Mouse (Mus musculus): ENCODE results near the gene Clec4f. TPM values are rescaled to one million over a fixed set of nuclear protein-coding genes. Genes with fewer than 3 reads are reported as not detected.

Gene Clec4f
- not detected in 2 replicates for total RNA-seq (2012; rRNA removed)

- H3K36me3 ChIP-seq (ENCODE audit: control insufficient read depth, insufficient read depth, low read length, poor library complexity, severe bottlenecking), result no peaks in the 10 kb centered on the region
- DNase-seq (ENCODE audit: low read depth, low spot score), result no peak
- H3K27ac ChIP-seq (ENCODE audit: insufficient read depth, low read depth, low read length, poor library complexity, severe bottlenecking), result no peak within 1 kb of the TSS
- no peak within 1 kb of the TSS for H3K4me3 ChIP-seq (ENCODE audit: insufficient read depth in 1 of 2, low read depth in 1 of 2, low read length in 2 of 2, poor library complexity in 1 of 2, severe bottlenecking in 1 of 2)
- no peaks in the 10 kb centered on the region for H3K9me3 ChIP-seq (ENCODE audit: control insufficient read depth, insufficient read depth, low read depth, low read length)
- in situ Hi-C loops (cut with MboI; ENCODE audit: low sequenced_read_pairs in 2 of 2, unreplicated experiment in 2 of 2), result no loop called here
- no peak for TF ChIP-seq HCFC1 (IDR thresholded peaks at IDR 0.05; ENCODE audit: borderline replicate concordance, insufficient read depth, low read length)
- TF ChIP-seq CHD2 (IDR thresholded peaks at IDR 0.05; ENCODE audit: low read depth, low read length), result no peak
- TF ChIP-seq ZC3H11A (IDR thresholded peaks at IDR 0.05; ENCODE audit: borderline replicate concordance, low read depth, low read length), result no peak
- no peak for TF ChIP-seq MAFK (IDR thresholded peaks at IDR 0.05; ENCODE audit: insufficient read depth, low read depth, low read length)
- no peak within 1 kb of the TSS for H3K9ac ChIP-seq (ENCODE audit: insufficient read depth, low read depth, low read length, poor library complexity, severe bottlenecking)
- no peaks in the 10 kb centered on the region for H3K4me1 ChIP-seq (ENCODE audit: control insufficient read depth in 2 of 2, insufficient read depth in 2 of 2, low read length in 2 of 2, poor library complexity in 1 of 2)
These were observed at the start of gene Clec4f for GRCm38 (mm10) chr6:83656087-83656486. TSS of gene Clec4f (minus strand) at chr6:83656187.

GRCm38 (mm10) chr6:83704701-83705100 is 48.7 kb upstream of the Clec4f start:
- H3K36me3 ChIP-seq (ENCODE audit: control insufficient read depth, insufficient read depth, low read length, poor library complexity, severe bottlenecking), result no peaks in the 10 kb centered on the region
- in situ Hi-C loops (cut with MboI; ENCODE audit: low sequenced_read_pairs in 2 of 2, unreplicated experiment in 2 of 2), result loop anchor here (25.0 kb wide), 2 partner anchors 642 to 1483 kb away; partner anchors contain the start of genes Emx1 (in 2 of the 2), Aup1 (in 1 of the 2), Dqx1 (in 1 of the 2) and Htra2 (in 1 of the 2)
- TF ChIP-seq ZC3H11A (IDR thresholded peaks at IDR 0.05; ENCODE audit: borderline replicate concordance, low read depth, low read length), result no peak
- TF ChIP-seq ZNF384 (IDR thresholded peaks at IDR 0.05; ENCODE audit: low read depth, low read length), result no peak
- TF ChIP-seq MAFK (IDR thresholded peaks at IDR 0.05; ENCODE audit: insufficient read depth, low read depth, low read length), result no peak
- TF ChIP-seq HCFC1 (IDR thresholded peaks at IDR 0.05; ENCODE audit: borderline replicate concordance, insufficient read depth, low read length), result no peak
- TF ChIP-seq CHD2 (IDR thresholded peaks at IDR 0.05; ENCODE audit: low read depth, low read length), result no peak

GRCm38 (mm10) chr6:83704294-83704693 is 48.3 kb upstream of the Clec4f start:
- Histone ChIP-seq H3K36me3 (ENCODE audit: control insufficient read depth, insufficient read depth, low read length, poor library complexity, severe bottlenecking) (no peaks in the 10 kb centered on the region), H3K4me3 (ENCODE audit: insufficient read depth in 1 of 2, low read depth in 1 of 2, low read length in 2 of 2, poor library complexity in 1 of 2, severe bottlenecking in 1 of 2) (no peak overlapping the region), H3K27ac (ENCODE audit: insufficient read depth, low read depth, low read length, poor library complexity, severe bottlenecking) (no peak overlapping the region), H3K9ac (ENCODE audit: insufficient read depth, low read depth, low read length, poor library complexity, severe bottlenecking) (no peak overlapping the region), H3K9me3 (ENCODE audit: control insufficient read depth, insufficient read depth, low read depth, low read length) (no peaks in the 10 kb centered on the region), H3K4me1 (ENCODE audit: control insufficient read depth in 2 of 2, insufficient read depth in 2 of 2, low read length in 2 of 2, poor library complexity in 1 of 2) (peaks cover 0 to 2% of the 10 kb centered on the region in 2 experiments; a peak in 1 of 4 replicates)
- DNase-seq (ENCODE audit: low read depth, low spot score), result no peak
- in situ Hi-C loops (cut with MboI; ENCODE audit: low sequenced_read_pairs in 2 of 2, unreplicated experiment in 2 of 2), result loop anchor here (25.0 kb wide), 2 partner anchors 642 to 1483 kb away; partner anchors contain the start of genes Emx1 (in 2 of the 2), Aup1 (in 1 of the 2), Dqx1 (in 1 of the 2) and Htra2 (in 1 of the 2)
- TF ChIP-seq HCFC1 (IDR thresholded peaks at IDR 0.05; ENCODE audit: borderline replicate concordance, insufficient read depth, low read length), result no peak
- no peak for TF ChIP-seq MAFK (IDR thresholded peaks at IDR 0.05; ENCODE audit: insufficient read depth, low read depth, low read length)
- TF ChIP-seq CHD2 (IDR thresholded peaks at IDR 0.05; ENCODE audit: low read depth, low read length), result no peak
- no peak for TF ChIP-seq ZNF384 (IDR thresholded peaks at IDR 0.05; ENCODE audit: low read depth, low read length)
- no peak for TF ChIP-seq ZC3H11A (IDR thresholded peaks at IDR 0.05; ENCODE audit: borderline replicate concordance, low read depth, low read length)

More at GRCm38 (mm10) chr6:83704701-83705100, 48.7 kb upstream of the Clec4f start:
- H3K9ac ChIP-seq (ENCODE audit: insufficient read depth, low read depth, low read length, poor library complexity, severe bottlenecking), result no peak overlapping the region
- no peaks in the 10 kb centered on the region for H3K9me3 ChIP-seq (ENCODE audit: control insufficient read depth, insufficient read depth, low read depth, low read length)
- peaks cover 0 to 2% of the 10 kb centered on the region in 2 experiments; a peak in 1 of 4 replicates for H3K4me1 ChIP-seq (ENCODE audit: control insufficient read depth in 2 of 2, insufficient read depth in 2 of 2, low read length in 2 of 2, poor library complexity in 1 of 2)
- no peak overlapping the region for H3K4me3 ChIP-seq (ENCODE audit: insufficient read depth in 1 of 2, low read depth in 1 of 2, low read length in 2 of 2, poor library complexity in 1 of 2, severe bottlenecking in 1 of 2)
- H3K27ac ChIP-seq (ENCODE audit: insufficient read depth, low read depth, low read length, poor library complexity, severe bottlenecking), result no peak overlapping the region
- DNase-seq (ENCODE audit: low read depth, low spot score), result no peak

GRCm38 (mm10) chr6:83703722-83704078 is 47.7 kb upstream of the Clec4f start:
- H3K9ac ChIP-seq (ENCODE audit: insufficient read depth, low read depth, low read length, poor library complexity, severe bottlenecking), result no peak overlapping the region
- no peaks in the 10 kb centered on the region for H3K9me3 ChIP-seq (ENCODE audit: control insufficient read depth, insufficient read depth, low read depth, low read length)
- no peak overlapping the region for H3K4me3 ChIP-seq (ENCODE audit: insufficient read depth in 1 of 2, low read depth in 1 of 2, low read length in 2 of 2, poor library complexity in 1 of 2, severe bottlenecking in 1 of 2)
- H3K36me3 ChIP-seq (ENCODE audit: control insufficient read depth, insufficient read depth, low read length, poor library complexity, severe bottlenecking), result no peaks in the 10 kb centered on the region
- in situ Hi-C loops (cut with MboI; ENCODE audit: low sequenced_read_pairs in 2 of 2, unreplicated experiment in 2 of 2), result loop anchor here (25.0 kb wide), 2 partner anchors 641 to 1484 kb away; partner anchors contain the start of genes Emx1 (in 2 of the 2), Aup1 (in 1 of the 2), Dqx1 (in 1 of the 2) and Htra2 (in 1 of the 2)
- no peak overlapping the region for H3K27ac ChIP-seq (ENCODE audit: insufficient read depth, low read depth, low read length, poor library complexity, severe bottlenecking)
- H3K4me1 ChIP-seq (ENCODE audit: control insufficient read depth in 2 of 2, insufficient read depth in 2 of 2, low read length in 2 of 2, poor library complexity in 1 of 2), result peaks cover 0 to 2% of the 10 kb centered on the region in 2 experiments; a peak in 2 of 4 replicates
- no peak for DNase-seq (ENCODE audit: low read depth, low spot score)
- TF ChIP-seq HCFC1 (IDR thresholded peaks at IDR 0.05; ENCODE audit: borderline replicate concordance, insufficient read depth, low read length), result no peak
- no peak for TF ChIP-seq CHD2 (IDR thresholded peaks at IDR 0.05; ENCODE audit: low read depth, low read length)
- TF ChIP-seq ZC3H11A (IDR thresholded peaks at IDR 0.05; ENCODE audit: borderline replicate concordance, low read depth, low read length), result no peak
- TF ChIP-seq MAFK (IDR thresholded peaks at IDR 0.05; ENCODE audit: insufficient read depth, low read depth, low read length), result no peak
- no peak for TF ChIP-seq ZNF384 (IDR thresholded peaks at IDR 0.05; ENCODE audit: low read depth, low read length)
